Mouse (Mus musculus): ENCODE measurements at regions not wholly inside any gene's neighbourhood (a gene's known extent, or its start where the extent isn't known, plus 50 kb on each side); places are given as distances from the start of the nearest gene placed in this dataset.

DNA sequence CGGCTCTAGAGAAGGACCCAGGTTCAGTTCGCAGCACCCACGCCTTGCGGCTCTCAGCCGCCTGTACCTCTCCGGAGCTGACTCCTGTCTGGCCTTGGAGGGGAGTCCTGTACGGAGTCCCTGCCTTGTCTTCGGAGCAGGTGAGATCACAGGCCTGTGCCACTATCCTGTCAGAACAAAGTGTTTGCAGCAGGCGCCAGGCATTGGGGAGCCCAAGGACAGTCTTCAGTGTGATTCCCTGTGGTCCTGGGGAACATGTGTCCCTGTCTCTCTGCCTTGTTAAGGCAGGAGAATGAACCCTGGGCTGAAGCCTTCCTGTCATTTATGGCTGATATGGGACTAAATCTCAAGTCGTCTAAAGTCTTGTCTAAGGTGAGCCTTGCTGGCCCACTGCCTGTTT lies 176.5 kb downstream of the Vrk1 start:
- DNase-seq (ENCODE audit: low read depth, low spot score), result no peak

DNA sequence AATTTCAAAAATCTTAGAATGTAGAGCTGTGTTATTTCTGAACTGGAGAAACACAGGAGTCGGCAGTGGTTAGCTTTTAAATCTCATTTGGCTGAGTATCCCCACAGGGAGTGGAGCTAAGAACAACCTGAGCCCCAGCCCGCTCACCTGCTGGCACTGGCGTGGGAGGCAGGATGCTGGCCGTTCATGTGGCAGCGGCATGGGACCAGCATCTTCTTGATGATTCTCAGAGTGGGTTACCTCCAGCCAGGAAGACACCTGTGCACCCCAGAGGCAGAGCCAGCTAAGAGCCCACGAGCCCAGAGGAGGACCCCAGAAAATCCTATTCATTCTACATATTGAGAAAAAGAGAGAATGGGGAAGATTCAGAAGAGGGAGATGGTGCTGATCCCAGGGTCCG lies 181.7 kb downstream of the Vrk1 start:
- DNase-seq (ENCODE audit: low read depth, low spot score), result no peak

DNA sequence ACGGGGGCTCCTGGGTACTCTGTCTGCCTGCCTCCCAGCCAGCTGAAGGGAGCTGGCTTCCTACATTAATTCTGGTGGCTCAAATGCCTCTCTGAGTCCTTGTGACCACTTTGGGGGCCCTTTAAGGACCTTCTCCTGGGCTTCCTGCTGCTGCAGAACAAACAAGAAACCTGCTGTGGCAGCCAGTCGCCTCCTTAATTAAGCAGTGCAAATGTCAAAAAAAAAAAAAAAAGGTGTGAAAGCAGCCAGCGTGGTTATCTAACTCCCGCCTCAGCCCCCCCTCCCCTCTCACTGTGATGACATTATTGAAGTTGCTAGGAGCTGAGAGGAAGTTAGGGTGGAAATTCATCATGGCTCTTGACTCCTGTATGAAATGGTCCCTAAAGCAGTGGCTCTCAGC lies 189.3 kb downstream of the Vrk1 start:
- peak; percentile 15 for DNase-seq (ENCODE audit: low read depth, low spot score)

DNA sequence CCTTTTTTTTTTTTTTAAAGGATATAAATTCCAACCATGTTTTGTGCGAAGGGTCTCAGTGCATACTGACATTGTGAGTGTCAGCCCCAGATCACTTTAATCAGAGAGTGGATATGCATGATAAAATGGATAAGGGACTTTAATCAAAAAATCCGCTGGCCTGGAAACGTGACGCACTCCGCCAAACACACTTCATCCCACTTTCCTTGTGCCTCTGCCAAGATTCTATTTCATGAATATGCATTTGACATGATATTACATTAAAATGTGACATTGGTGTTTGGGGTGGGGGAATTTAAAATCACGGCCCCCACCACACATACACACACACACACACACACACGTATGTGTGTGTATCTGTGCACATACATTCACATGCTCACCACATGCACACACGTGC lies 193.5 kb downstream of the Vrk1 start:
- no peak for DNase-seq (ENCODE audit: low read depth, low spot score)

DNA sequence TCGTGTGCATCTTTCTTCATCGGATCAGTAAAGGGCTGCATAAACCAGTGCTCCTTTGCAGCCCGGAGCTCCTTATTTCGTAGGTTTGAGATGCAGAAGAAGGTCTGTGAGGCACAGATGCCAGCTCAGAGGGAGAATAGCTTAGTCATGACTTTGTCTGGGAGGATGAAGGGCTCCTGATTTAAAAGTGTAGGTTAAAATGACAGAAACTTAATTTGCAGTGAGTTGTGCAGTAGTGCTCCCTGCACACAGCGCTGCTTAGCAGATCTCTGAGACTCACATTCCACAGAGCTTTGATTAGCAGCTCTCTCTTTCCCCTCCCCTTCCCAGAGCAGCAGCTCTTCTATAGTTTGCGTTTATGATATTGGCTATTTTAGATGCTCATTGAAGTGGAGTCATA lies 200.9 kb downstream of the Vrk1 start:
- DNase-seq (ENCODE audit: low read depth, low spot score), result no peak

DNA sequence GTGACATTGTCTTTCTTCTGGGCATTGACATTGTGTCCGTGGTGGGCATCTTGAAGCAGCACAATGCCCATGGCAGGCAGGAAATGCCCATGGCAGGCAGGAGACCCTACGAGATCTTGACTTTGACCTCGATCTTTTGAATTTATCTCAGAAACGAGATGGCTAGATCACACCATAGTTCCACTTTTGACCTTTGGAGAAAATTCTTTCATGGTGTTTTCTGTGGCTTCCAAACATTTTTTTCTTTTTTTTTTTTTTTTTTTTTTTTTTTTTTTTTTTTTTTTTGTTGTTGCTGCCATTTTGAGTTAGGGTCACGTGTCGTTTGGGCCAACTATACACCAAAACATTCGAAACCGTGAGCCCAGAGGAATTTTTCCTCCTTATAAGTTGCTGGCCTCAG lies 201.5 kb downstream of the Vrk1 start:
- no peak for DNase-seq (ENCODE audit: low read depth, low spot score)

DNA sequence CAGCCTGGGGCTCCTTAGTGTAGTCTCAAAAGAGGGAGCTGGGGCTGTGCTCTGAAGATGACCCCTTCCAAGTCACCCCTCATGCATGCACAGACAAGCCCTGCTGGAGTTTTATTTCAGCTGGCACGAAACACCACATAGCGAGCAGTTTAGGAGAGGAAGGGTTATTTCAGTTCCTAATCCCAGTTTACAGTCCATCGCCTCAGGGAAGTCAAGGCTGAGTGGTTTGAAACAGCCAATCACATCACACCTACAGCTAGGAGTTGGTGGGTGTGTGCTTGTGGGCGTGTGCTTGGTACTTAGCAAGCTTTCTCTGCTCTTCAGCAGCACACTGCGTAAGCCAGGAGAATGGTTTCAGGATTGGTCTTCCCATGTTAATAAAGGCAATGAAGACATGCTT lies 202.4 kb downstream of the Vrk1 start:
- DNase-seq (ENCODE audit: low read depth, low spot score), result no peak

DNA sequence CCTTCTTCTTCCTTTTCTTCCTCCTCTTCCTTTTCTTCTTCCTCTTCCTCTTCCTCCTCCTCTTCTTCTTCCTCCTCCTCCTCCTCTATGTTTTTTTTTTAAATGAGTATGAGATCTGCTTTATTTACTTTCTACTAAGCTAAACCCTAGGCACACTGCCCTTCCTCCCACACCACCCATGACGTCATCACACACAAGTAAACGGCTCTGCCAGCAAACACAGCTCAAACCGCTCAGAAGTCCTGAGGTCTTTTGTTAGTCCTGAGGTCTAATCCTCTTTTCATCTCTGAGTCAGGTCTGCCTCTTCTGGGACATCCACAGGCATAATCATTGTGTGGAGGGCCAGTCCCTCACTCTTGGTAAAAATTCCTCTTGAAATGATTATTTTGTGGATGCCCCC lies 210.0 kb downstream of the Vrk1 start:
- no peak for DNase-seq (ENCODE audit: low read depth, low spot score)

DNA sequence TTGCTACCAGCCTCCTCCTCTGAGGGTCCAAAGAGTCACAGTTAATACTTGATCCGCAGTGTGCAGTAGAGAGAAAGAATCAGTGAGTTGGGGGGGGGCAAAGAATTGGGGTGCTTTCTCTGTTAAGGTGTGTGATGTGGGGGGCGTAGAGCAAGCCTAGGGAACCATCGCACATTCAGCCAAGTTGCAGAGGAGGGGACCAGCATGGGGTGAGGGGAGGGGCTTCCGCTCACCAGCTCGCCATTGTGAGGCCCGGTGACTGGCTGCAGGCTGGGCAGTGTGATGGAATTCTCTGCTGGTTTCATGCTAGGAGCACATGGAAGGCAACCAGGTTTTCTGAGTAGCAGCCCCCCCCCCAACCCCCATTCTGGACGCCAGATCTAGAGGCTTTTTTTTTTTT lies 216.2 kb downstream of the Vrk1 start:
- no peak for DNase-seq (ENCODE audit: low read depth, low spot score)

DNA sequence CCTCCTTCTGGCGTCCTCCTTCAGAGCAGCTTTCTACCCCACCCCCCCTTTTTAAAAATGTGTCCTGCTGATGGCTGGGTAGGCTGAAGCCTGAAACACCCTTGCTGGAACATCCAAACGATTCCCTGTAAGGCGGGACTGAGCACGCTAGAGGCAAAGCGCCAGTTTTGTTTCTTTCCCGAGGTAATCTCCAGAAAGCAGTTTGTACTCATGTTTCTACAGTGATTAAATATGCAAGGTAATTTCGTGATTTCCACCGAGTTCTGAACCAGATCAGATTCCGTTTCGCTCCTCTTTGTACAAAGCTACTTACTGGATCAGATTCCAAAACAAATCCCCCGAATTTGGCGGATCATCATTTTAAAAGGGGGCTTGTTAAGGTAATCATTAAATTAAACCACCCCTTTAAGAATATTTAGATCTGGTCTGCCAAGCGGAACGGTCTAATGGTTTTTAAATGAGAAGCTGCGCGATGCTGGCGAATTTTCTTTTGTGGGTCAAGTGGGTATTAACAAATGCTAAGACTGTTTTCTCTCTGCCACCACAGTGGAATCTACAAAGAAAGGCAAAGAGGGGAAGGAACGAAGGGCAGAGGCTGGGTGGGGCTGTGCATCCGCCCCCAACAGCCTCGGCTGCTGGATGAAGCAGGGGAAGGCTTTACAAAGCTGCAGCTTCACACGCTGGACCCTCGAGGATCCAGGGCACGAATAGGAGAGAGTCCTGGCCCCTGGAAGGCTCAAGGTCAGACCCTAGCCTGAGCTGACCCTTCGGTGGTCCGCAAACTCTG lies 216.9 kb downstream of the Vrk1 start:
- no peak for DNase-seq (ENCODE audit: low read depth, low spot score)

DNA sequence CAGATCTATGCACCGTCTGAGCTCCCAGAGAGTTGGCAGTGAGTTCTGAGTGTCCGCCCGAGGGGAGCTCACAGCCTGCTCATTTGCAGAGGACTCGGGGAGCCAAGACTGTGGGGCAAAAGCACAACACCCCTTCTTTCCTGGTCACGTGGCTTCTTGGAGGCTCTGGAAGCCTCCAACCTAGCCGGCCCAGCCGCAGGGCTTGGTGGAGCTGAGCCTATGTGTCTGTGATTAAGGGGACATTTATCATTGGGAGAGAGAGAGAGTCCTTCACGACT lies 217.5 kb downstream of the Vrk1 start:
- no peak for DNase-seq (ENCODE audit: low read depth, low spot score)

DNA sequence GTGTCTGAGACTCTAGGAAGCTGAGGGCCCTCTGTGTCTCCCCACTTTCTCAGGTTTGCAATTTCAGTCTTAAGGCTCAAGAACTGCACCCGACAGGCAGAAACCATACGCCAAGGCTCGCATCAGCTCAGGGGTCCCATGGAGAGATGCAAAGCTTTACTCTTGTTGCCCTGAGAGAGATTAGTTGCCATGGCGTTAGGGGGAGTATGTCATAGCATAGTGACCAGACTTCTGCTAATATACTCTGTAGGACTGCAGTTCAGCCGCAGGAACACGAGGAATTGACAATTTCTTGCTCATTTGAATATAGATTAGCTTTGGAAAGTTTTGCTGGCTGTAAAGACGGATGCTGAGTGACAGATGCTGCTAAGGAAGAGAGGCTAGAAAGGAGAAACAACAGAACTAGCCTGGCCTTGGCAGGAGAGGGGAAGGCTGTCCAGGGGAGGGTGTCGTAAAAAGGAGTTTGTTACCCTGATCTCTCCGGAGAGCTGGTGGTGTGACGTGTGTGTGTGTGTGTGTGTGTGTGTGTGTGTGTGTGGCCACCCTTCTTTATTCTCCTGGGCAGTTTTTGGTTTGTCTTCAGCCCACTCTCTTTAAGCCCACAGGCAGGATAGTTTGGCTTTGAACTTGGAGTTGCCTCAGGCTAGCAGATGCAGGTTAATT lies 235.3 kb downstream of the Vrk1 start:
- DNase-seq (ENCODE audit: low read depth, low spot score), result no peak

DNA sequence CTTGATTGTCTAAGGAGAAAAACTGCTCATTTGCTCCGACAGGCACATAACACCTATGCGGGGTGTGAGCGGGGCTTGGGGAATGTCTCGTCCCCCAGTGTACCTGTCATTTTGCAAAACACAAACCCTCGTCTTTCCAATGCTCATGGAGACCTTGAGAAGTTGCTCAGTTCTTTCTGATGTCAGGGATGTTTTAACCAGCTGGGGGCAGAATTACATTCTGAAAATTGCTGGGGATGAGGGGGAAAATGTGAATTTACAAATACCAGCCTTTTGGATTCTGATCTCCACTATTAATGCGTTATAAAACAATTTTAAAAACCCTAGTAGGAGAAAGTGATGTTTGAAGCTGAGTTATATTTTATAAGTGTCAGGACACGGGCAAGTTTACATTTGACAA lies 263.6 kb downstream of the Vrk1 start:
- DNase-seq (ENCODE audit: low read depth, low spot score), result no peak

DNA sequence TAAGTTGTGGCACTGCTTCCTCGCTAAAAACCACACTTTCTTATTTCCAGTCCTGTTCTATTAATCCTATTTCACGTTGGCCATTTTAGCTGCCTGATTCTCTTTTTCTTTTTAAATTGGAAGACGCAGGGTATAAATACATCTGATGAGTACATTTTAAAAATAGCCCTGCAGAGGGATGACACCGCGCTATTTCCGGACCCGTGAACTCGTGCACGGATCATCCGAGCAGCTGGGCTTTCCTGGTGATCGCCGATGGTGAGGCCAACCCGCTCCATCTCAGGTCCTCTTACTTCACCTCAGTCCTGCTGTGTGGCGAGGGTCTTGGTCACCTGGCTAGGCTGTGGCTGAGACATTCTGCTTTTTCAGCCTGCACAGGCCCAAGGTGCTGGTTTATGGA lies 267.9 kb downstream of the Vrk1 start:
- DNase-seq (ENCODE audit: low read depth, low spot score), result no peak

DNA sequence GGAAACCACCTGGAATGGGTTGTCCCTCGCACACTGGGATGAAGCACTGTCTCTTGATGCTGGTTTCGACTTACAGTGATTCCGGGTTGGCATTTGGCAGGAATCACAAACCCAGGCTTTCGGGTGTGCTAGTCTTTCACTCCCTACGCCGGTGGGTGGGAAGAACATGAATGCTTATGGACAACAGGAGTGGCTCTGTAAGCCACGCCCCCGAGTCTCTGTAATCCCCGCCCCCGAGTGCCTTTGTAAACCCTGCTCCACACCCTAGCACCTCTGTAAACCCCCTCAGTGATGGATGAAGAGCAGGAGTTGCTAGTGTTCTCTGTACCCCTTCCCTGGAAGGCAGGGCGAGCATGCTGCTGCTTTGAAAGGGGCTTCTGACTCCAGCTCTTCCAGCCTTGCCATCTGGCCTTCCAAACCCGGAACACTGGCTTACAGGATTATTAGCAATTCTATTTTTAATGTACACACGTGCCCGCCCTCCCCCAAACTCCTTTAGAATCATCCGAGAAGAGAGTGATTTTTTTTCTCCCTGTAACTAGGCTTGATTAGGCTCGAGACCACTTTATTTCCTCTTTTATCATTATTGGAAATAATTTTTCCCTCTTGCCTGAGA lies 272.6 kb downstream of the Vrk1 start:
- no peak for DNase-seq (ENCODE audit: low read depth, low spot score)

DNA sequence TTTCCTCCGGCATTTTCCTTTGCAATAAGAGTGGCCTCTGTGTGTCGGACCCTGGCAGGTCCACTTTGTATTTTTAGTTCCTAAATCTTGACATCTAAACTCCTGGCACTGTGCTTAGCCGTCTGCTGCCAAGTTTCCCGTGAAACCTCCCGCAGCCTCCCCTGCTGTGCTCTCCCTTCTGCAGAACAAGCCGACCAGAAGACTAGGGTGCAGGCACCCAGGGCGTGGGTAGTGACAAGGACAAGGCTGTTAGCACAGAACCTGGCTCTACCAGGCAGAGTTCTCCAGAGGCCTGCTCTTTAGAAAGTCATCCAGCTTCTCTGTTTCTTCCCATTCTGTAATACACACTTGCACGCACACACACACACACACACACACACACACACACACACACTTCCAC lies 274.8 kb downstream of the Vrk1 start:
- no peak for DNase-seq (ENCODE audit: low read depth, low spot score)

DNA sequence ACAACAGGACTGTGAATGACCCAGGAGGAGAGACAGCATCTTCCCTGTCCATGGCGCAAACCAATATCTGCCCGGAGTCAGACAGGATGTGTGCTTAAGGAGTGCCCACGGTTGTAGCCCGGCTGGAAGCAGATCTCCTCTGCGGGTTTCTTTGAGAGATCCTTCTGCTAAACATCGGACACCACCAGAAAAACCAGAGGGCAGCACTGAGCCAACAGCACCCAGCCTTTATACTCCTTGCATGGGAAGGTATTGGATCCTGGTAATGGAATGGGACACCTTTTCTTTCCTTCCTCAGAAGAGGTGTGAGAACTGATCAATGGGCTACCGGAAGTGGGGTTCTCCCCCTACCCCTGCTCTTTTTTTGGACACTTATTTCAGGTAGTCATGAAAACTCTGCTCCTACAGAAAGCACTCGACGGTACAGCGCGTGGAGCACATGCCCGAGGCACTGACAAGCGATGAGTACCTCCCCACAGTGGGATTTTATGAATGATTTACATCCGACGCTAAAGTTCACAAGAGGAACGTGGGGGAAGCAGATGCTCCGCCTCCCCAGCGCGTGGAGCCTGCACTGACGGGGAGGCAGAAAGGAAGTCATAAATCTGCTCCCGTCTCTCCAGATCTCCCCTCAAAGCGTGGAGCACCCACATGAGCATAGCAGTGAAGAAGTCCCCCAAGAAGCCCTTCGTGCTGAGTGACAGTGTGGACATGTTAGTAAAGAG lies 278.9 kb downstream of the Vrk1 start:
- DNase-seq (ENCODE audit: low read depth, low spot score), result peak; percentile 28

DNA sequence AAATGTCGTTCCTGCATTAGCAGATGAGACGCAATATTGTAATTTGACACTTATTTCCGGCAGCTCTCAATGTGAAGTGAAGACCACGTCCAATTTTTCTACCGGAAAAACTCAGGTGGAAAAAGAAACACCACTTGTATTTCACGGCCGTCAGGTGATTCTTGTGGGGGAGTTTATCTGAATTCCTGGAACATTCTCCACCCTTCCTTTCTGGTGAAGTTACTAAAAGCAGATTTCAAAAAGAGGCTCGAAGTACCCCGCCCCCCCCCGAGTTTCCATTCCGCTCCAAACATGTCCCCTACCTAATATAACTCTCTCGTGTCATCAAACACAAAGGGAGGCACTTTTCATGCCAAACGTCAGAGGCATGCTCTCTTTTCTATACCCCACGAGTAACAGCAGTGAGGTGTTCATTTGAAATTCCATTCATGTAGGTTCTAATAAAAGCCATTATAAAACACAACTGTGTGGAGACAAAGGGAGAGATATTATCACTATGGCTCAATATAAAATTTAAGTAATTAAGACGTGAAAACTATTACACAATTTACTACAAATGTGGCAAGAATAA lies 281.5 kb downstream of the Vrk1 start:
- peak; percentile 50 for DNase-seq (ENCODE audit: low read depth, low spot score)

DNA sequence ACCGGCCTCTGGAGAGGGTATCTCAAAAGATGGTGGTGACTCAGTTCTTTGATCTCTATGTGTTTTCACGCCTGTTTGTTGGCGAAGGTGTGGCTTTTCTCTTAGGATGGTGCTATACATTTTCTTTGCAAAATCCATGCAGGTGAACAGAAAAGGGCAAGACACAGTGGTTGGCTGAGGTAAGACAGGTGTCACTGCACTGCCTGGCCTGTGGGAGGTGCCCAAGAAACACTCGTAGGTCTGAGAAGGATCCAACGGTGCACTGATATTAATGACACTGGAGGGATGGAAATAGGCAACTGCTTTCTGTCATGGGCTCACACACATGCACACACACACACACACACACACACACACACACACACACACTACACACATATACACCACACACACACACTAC lies 283.1 kb downstream of the Vrk1 start:
- DNase-seq (ENCODE audit: low read depth, low spot score), result peak; percentile 49

DNA sequence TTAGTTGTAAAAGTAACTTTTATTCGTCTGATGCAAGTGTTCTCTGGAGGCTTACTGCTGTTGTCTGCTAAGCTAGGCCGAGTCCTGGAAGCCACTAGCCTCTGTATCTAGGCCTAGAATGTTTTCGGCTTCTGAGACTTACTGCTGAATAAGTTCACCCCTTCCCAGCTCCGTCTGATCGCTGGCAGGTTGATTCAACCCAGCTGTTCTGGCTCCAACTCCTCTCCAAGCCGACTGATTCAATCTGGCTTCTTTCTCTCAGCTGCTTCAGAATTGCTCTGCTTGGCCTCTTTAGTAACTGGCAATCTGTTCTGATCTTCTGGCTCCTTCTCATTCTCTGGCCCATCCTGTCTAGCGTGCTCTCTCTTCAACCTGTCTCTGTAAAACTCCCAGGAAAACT lies 285.6 kb downstream of the Vrk1 start:
- no peak for DNase-seq (ENCODE audit: low read depth, low spot score)

DNA sequence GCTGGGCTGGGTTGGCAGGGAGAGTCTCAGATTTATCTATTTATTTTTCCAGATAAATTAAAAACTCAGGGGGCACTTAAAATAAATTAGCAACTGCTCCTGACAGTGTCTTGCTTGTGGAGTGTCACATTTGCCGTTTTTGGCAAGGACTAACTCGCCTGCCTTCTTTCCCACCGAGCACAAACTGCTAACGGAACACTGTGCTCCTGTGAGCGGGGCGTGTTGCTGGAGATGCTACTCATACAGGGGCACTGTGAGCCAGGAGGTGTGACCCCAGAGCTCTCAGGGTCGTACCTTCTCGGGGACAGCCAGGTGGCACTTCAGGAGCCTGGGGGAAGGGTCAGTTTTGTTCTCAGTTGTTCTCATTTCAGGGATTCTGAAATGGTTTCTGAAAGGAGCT lies 292.6 kb downstream of the Vrk1 start:
- no peak for DNase-seq (ENCODE audit: low read depth, low spot score)

DNA sequence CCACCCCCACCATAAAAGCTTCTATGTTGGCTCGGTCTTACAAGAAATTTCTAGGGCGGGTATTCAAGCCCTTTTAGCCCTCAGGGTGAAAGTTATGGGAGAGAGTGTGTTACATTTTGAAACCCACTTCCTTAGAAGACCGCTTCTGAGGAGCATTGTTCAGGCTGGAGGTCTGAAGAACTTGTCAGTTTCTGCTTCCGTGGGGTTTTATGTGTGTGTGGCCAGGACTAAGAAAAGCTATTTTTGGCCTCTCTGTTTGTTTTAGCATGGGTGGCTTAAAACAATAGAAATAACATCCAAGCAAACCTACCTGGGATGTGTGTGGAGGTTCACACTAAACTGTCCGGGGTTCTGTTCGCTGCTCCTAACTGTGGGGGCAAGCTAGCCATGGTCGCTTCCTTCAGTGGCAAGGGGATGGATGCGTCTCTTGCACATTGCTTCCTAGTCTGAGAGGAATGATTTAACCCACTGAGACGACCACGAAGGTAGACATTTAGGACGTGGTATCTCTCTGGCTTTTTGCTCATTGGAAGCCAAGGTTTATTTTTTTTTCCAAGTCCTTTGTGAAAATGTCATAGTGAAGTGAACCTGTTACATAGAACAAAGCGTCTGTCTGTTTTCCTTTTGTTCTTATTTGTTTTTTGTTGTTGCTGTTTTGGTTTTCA lies 298.4 kb downstream of the Vrk1 start:
- peak; percentile 30 for DNase-seq (ENCODE audit: low read depth, low spot score)
